Mouse (Mus musculus) embryo, embryonic 9.5 days (tissue): ENCODE measurements around the gene Hsbp1.

ENCODE experiments used
- DNase-seq: peaks from one replicate; pipeline ENCODE4 v3.0.0-alpha.2; 2017; ENCODE audit errors: extremely low spot score

Gene Hsbp1

GRCm38 (mm10) chr8:119386988-119387387 lies 42.7 kb downstream of the Hsbp1 start:
- DNase-seq, result no peak

DNA sequence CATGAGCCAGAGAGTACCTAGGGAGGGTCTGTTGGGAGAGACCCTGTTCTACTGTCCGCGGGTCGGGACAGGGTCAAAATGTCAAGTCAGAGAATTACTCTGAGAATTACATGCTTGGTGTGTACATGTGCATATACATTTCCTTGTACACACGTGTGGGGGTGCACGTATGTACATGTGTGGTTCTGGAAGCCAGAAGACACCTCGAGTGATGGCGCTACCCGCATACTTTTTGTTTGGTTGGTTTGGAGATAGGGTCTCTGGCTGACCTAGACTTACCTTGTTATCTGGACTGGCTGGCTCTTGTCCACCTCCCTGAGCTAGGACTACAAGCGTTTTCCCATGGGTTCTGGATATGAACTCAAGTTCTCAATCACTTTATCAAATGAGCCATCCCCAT lies 49.8 kb downstream of the Hsbp1 start:
- DNase-seq, result no peak

DNA sequence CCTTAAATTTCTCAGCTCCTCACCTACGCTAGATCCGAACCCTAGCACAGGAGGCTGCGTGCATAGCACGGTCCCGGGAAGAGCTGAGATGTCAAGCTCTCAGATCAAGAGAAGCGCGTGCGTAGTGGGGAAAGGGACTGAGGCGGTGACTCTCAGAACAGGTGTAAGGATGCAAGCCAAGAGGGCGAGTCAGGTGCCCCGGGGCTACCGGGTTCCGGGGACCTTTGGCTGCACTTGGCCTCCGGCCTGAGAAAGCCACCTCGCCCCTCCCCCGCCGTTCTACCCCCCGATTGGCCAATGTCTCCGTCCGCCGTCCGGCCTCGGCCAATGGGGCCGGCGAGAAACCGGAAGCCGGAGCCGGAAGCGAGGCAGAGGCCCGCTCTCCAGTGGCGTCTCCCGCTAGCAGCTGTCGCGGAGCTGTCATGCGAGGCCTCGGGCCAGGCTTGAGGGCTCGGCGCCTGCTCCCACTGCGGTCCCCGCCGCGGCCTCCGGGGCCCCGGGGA lies 50.3 kb downstream of the Hsbp1 start, which contains the start of gene Mlycd:
Gene Mlycd (plus strand): TSS at position 355 of the 503 bp plus-strand sequence.
- DNase-seq, result peak; percentile 89

GRCm38 (mm10) chr8:119395072-119395950 lies 51.0 kb downstream of the Hsbp1 start:
- peak; percentile 27 for DNase-seq
